Mouse (Mus musculus): ENCODE data around the gene Mlh3. TPM values are rescaled to one million over a fixed set of nuclear protein-coding genes. Genes with fewer than 3 reads are reported as not detected.
A peak's percentile ranks its signal among the peaks of the same experiment; 100 is the strongest.

The Mlh3 gene
- 10 to 100 TPM; 12.6 to 13.1 TPM for total RNA-seq (2021)

DNA sequence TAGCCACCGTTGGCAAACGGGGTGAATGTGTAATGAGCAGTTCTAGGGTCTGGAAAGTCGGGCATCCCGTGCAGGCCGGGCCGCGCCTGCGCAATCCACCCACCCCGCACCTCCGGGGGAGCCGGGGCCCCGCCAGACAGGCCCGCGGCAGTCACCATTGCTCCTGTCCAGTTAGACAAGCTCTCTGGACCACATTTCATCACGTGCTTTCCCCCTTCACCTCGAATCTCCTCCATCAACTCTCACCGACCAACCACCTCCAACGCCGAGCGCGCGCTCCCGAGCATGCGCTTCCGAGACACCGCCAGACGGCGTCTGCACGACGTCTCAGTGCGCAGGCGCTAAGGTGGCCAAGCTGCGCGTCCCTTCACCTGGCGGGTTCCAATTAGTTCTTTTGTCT is at the start of gene Mlh3:
Gene Mlh3, minus strand, starts transcription at position 281 of the 400 bp plus-strand sequence.
- peak; percentile 76 to 90 for DNase-seq (ENCODE audit: extremely low spot score in 1 of 2, low spot score in 2 of 2)
- intact Hi-C loops (cut with DNase I): no loop called here

GRCm38 (mm10) chr12:85308651-85309050 is 38.3 kb upstream of the Mlh3 start:
- DNase-seq (ENCODE audit: extremely low spot score in 1 of 2, low spot score in 2 of 2): no peak
- intact Hi-C loops (cut with DNase I): no loop called here

DNA sequence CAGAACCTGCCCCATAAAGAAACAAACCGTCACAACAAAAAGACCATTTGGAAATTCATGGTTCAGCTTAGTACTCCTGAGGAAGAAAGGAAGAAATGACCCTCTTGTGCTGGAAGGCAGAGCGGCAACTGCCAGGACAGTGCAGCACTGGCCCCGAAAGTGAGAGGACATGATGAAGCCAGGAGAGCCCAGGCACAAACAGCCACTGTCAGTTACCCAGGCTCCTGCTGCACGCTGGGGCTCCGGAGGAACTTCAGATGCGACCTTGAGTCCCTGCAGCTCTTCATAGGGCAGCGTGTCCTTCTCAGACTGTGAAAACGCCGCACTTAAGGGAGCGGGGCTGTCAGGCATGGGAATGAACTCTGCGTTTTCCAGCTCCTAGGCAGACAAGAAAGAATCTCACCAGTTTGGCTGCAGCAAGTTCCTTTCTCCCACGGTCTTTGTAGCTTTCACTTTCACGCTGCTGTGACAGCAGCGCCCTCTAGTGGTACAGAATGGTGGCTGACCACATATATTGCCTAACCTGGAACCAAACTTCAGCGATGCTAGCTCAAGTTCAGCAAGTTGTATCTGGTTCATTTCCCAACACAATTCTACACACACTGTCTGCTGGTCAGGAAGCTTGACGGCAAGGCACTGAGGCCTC is 35.0 kb upstream of the Mlh3 start:
- peak; percentile 80 to 87 for DNase-seq (ENCODE audit: extremely low spot score in 1 of 2, low spot score in 2 of 2)
- intact Hi-C loops (cut with DNase I): loop anchor here (2.0 kb wide), 1 partner anchor 163 kb away; no protein-coding TSS in a partner anchor

- no peak for DNase-seq (ENCODE audit: extremely low spot score in 1 of 2, low spot score in 2 of 2)
- intact Hi-C loops (cut with DNase I): loop anchor here (2.0 to 5.0 kb wide), 2 partner anchors 142 to 162 kb away; no protein-coding TSS in a partner anchor
Observed at GRCm38 (mm10) chr12:85304725-85305124, 34.3 kb upstream of the Mlh3 start.

DNA sequence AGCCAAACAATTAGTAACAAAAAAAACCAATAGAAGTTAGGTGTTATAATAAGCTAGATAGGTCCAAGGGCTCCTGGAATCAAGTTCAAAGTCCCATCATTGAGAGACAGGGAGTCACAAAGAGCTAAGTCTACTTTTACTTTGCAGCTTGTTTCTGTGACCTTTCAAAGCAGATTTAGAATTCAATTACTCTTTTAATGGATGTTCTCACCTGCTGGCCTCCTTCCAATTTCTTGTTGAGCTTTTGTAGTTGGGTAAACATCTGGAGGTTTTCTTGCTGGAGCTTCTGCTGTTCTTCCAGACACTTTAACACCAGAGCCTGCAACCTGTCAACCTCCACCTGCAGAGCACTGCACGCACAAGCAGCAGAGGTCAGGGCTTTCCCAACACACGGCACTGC is 32.9 kb upstream of the Mlh3 start:
- intact Hi-C loops (cut with DNase I): loop anchor here (5.0 kb wide), 1 partner anchor 141 kb away; no protein-coding TSS in a partner anchor

GRCm38 (mm10) chr12:85298835-85299180 is 28.4 kb upstream of the Mlh3 start:
- DNase-seq (ENCODE audit: extremely low spot score in 1 of 2, low spot score in 2 of 2): no peak
- intact Hi-C loops (cut with DNase I): no loop called here

More for the DNA sequence above, 32.9 kb upstream of the Mlh3 start:
- DNase-seq (ENCODE audit: extremely low spot score in 1 of 2, low spot score in 2 of 2): no peak

DNA sequence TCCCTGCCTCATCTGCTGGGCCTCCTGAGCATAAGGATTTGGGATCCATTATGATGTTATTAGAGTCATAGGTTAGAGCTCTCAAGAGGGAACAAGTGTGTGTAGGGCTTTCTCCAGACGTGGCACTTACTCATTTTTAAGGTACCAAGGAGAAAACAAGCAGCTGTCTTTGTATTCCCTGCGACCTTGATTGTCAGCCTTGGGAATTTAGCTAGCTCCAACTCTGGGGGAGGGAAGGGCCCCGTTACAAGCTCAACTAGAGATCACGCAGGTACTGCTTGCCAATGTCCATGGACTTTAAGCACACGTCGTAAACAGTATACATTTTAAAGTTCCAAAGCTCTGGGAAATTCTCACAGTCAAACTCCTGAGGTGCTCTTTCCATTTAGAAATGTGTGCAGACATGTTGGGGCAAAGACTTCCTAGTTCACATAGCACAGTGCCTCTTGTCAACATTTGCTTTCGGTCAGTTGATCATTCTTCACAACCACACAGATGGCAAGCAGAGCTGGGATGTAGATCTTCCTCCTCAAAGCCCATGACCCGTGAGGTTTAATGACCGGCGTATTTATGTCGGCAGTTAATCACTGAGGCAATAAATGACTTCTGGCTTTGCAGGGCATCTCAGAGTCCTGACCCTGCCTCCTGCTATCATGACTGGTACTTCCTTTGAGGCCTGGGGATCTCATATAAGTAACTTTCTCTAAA is 27.9 kb upstream of the Mlh3 start:
- no peak for DNase-seq (ENCODE audit: extremely low spot score in 1 of 2, low spot score in 2 of 2)
- intact Hi-C loops (cut with DNase I): no loop called here

GRCm38 (mm10) chr12:85297345-85297997 is 27.1 kb upstream of the Mlh3 start:
- intact Hi-C loops (cut with DNase I): no loop called here
- no peak for DNase-seq (ENCODE audit: extremely low spot score in 1 of 2, low spot score in 2 of 2)

GRCm38 (mm10) chr12:85296915-85297314 is 26.5 kb upstream of the Mlh3 start:
- DNase-seq (ENCODE audit: extremely low spot score in 1 of 2, low spot score in 2 of 2): no peak
- intact Hi-C loops (cut with DNase I): no loop called here

GRCm38 (mm10) chr12:85295506-85295905 is 25.1 kb upstream of the Mlh3 start:
- intact Hi-C loops (cut with DNase I): no loop called here
- no peak for DNase-seq (ENCODE audit: extremely low spot score in 1 of 2, low spot score in 2 of 2)

GRCm38 (mm10) chr12:85292906-85293305 is 22.5 kb upstream of the Mlh3 start:
- no peak for DNase-seq (ENCODE audit: extremely low spot score in 1 of 2, low spot score in 2 of 2)

GRCm38 (mm10) chr12:85292288-85292687 is 21.9 kb upstream of the Mlh3 start:
- no peak for DNase-seq (ENCODE audit: extremely low spot score in 1 of 2, low spot score in 2 of 2)
- intact Hi-C loops (cut with DNase I): no loop called here

More at GRCm38 (mm10) chr12:85292906-85293305, 22.5 kb upstream of the Mlh3 start:
- intact Hi-C loops (cut with DNase I): no loop called here

GRCm38 (mm10) chr12:85291541-85291940 is 21.1 kb upstream of the Mlh3 start:
- DNase-seq (ENCODE audit: extremely low spot score in 1 of 2, low spot score in 2 of 2): no peak
- intact Hi-C loops (cut with DNase I): no loop called here

DNA sequence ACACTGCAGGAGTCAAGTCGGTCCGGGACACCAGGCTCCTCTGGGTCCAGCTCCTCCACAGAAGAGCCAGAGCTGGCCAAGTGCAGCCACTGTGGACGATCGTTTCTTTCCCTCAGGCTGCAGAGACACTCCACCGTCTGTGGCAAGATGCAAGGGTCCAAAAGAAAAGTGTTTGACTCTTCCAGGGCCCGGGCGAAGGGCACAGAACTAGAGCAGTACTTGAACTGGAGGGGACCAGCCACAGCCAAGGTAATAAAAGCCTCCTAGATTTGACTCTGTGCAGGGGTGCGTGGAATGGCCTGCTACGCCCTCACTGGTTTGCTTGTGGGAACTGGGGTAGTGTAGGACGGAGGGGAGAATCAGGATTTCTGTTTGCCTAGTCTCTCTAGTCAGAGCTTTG is 20.2 kb upstream of the Mlh3 start:
- intact Hi-C loops (cut with DNase I): no loop called here
- no peak for DNase-seq (ENCODE audit: extremely low spot score in 1 of 2, low spot score in 2 of 2)

GRCm38 (mm10) chr12:85289157-85290000 is 19.0 kb upstream of the Mlh3 start:
- no peak for DNase-seq (ENCODE audit: extremely low spot score in 1 of 2, low spot score in 2 of 2)
- intact Hi-C loops (cut with DNase I): loop anchor here (2.0 to 5.0 kb wide), 2 partner anchors 122 to 145 kb away; no protein-coding TSS in a partner anchor

GRCm38 (mm10) chr12:85288486-85289156 is 18.2 kb upstream of the Mlh3 start, which contains the start of gene Zc2hc1c:
Gene Zc2hc1c (plus strand): TSS chr12:85288591.
- DNase-seq (ENCODE audit: extremely low spot score in 1 of 2, low spot score in 2 of 2): peak; percentile 80 to 92

DNA sequence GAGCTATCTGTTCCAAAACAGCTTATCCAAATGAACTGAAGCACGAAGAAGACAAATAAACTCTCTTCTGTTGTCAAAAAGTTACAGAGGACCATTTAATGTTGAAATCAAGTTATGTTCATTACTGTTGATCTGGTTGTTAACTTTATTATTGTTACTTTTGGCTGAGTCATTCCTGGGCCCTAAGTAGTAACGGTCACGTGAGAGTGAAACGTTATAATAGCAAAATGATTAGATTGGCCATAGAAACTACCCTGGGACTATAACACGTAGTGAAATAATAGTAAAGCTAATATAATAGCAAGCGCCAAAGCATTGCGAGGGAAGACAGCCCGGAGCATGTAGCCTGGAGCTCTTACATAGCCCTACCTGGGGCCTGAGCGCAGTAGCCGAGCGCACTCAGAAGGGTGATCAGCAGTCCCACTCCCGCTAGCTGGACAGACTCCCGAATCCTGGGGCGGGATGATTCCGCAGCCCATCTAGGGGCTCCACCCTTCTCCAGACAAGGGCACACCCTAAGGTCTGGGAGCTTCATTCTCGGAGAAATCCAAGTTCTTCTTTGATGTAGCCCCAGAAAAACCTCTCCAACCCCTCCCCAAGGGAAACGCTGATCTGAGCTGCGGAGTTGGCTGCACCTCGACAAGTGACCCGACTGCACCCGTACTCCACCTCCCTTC is 17.5 kb upstream of the Mlh3 start, which contains the start of gene Acyp1:
Gene Acyp1, minus strand, starts transcription at position 630 of the 677 bp plus-strand sequence.
- intact Hi-C loops (cut with DNase I): loop anchor here (2.0 to 5.0 kb wide), 2 partner anchors 121 to 143 kb away; no protein-coding TSS in a partner anchor

More at GRCm38 (mm10) chr12:85288486-85289156, 18.2 kb upstream of the Mlh3 start, which contains the start of gene Zc2hc1c:
- intact Hi-C loops (cut with DNase I): loop anchor here (2.0 to 5.0 kb wide), 2 partner anchors 121 to 144 kb away; no protein-coding TSS in a partner anchor

More for the DNA sequence above, 17.5 kb upstream of the Mlh3 start, which contains the start of gene Acyp1:
- DNase-seq (ENCODE audit: extremely low spot score in 1 of 2, low spot score in 2 of 2): peak in 1 of 2 experiments; percentile 56

Measured in left cerebral cortex, postnatal 10 days (tissue).